ENCODE assay signal across 9 mouse cellular contexts in the genomic region with DNA sequence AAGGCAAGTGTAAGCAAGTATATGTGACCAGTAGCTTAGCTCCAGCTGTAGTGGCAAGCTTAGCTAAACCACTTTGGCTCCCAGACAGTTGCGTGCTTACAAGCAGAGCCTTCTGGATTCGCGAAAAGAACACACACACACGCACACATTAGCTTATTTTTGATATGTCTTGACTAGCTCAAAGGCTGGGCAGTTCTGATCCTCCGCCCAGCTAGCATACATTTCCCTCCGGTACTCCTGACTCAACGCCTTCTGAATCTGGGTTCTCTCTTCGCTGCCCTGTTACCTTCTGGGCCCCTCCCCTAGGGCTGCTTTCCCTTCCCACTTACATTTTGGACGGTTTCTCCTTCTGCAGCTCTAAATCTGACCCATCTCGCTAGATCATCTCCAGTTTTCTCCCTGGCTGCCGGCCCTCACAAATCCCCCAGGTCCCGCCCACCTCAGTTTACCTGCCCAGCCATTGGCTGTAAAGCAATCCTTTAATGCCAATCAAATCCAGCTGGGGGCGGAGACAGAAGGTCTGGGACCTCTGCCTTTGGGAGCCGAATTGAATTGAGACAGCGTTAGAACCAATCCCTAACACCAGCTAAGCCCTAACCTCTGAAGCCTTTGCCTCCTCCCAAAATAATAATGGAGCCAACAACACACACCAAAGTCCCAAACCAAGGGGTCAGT. TPM values are rescaled to one million over a fixed set of nuclear protein-coding genes. Genes with fewer than 3 reads are reported as not detected.
DNase-seq lines count a peak whose midpoint lies in the region; ATAC-seq and TF ChIP-seq lines count a peak whose summit lies in the region.
"Had no signal": no experiment of that assay in that cellular context is flagged by ENCODE, and none has a peak within 500 bp of the region (broad histone marks: within the 10 kb centered on the region; RNA-seq: fewer than 3 reads in every experiment).

No protein-coding gene starts in this region.

- WGBS in heart, embryonic 10.5 days: 7% methylated on average over 15 of the region's 15 CpGs
- WGBS in lung, postnatal 0 days: 6% methylated on average over 15 of the region's 15 CpGs
- 4% methylated on average over 15 of the region's 15 CpGs for WGBS in stomach, postnatal 0 days

- peak; percentile 64 for ATAC-seq in lung, postnatal 0 days
- ATAC-seq in stomach, postnatal 0 days (ENCODE audit: low FRiP score, low TSS enrichment): no peak

- H3K4me1 ChIP-seq in heart, embryonic 10.5 days: peaks cover 37% of the 10 kb centered on the region
- H3K4me1 ChIP-seq in lung, postnatal 0 days (ENCODE audit: insufficient read depth, low read depth, low read length): no peaks in the 10 kb centered on the region
- H3K4me1 ChIP-seq in stomach, postnatal 0 days (replicated peaks; ENCODE audit: control insufficient read depth, insufficient read depth): no peaks in the 10 kb centered on the region

- no peak overlapping the region for H3K9ac ChIP-seq in lung, postnatal 0 days (replicated peaks; ENCODE audit: low read depth)
- no peak overlapping the region for H3K9ac ChIP-seq in stomach, postnatal 0 days (ENCODE audit: low read length)

- TF ChIP-seq EP300 in lung, postnatal 0 days (IDR thresholded peaks at IDR 0.05): no peak
- no peak for TF ChIP-seq EP300 in stomach, postnatal 0 days (optimal IDR thresholded peaks at IDR 0.05)

- H3K27me3 ChIP-seq in heart, embryonic 10.5 days (ENCODE audit: insufficient read depth, poor library complexity, severe bottlenecking): peaks cover 53% of the 10 kb centered on the region
- 0 out of 2 replicates have a peak, but pooled peaks cover 6% of the 10 kb centered on the region for H3K27me3 ChIP-seq in lung, postnatal 0 days (replicated peaks; ENCODE audit: insufficient read depth, low read length)
- H3K27me3 ChIP-seq in stomach, postnatal 0 days (ENCODE audit: control insufficient read depth, insufficient read depth, low read length): no peaks in the 10 kb centered on the region

- peak; percentile 84 for DNase-seq in heart, embryonic 10.5 days (ENCODE audit: low spot score)
- DNase-seq in heart, postnatal 25 days (ENCODE audit: low spot score): no peak
- DNase-seq in cerebellum, adult 18-20 months: peak; percentile 80 to 88
- DNase-seq in forelimb bud, embryonic 11.5 days (ENCODE audit: low read depth, low spot score): peak; percentile 76
- peak; percentile 71 for DNase-seq in kidney, adult 9 months
- DNase-seq in lung, postnatal 0 days (ENCODE audit: low spot score): peak; percentile 75
- peak; percentile 72 for DNase-seq in stomach, postnatal 0 days (ENCODE audit: low spot score)
- DNase-seq in T-cell, adult 2 months (ENCODE audit: low spot score): no peak

- no peak overlapping the region for H3K27ac ChIP-seq in heart, embryonic 10.5 days
- no peak overlapping the region for H3K27ac ChIP-seq in lung, postnatal 0 days (ENCODE audit: low read length)
- H3K27ac ChIP-seq in stomach, postnatal 0 days (replicated peaks): no peak overlapping the region

- H3K9me3 ChIP-seq in heart, embryonic 10.5 days: no peaks in the 10 kb centered on the region
- H3K9me3 ChIP-seq in lung, postnatal 0 days (ENCODE audit: low read length): peaks cover 5% of the 10 kb centered on the region; the same call in 1 of the 2 replicates
- no peaks in the 10 kb centered on the region for H3K9me3 ChIP-seq in stomach, postnatal 0 days (ENCODE audit: control insufficient read depth, low read length)
- H3K9me3 ChIP-seq: G1E had no signal

- peak overlapping the region; percentile 51 for H3K4me3 ChIP-seq in heart, embryonic 10.5 days
- peak overlapping the region; percentile 16 for H3K4me3 ChIP-seq in lung, postnatal 0 days (ENCODE audit: low read depth, low read length)
- H3K4me3 ChIP-seq in stomach, postnatal 0 days (ENCODE audit: low read depth, low read length): peak overlapping the region; percentile 8; the same call in 1 of the 2 replicates

- peak overlapping the region; percentile 46 for H3K4me2 ChIP-seq in lung, postnatal 0 days (replicated peaks; ENCODE audit: low read depth, low read length)
- peak overlapping the region; percentile 39 for H3K4me2 ChIP-seq in stomach, postnatal 0 days (replicated peaks; ENCODE audit: low read depth)

- no peak for TF ChIP-seq CTCF in lung, postnatal 0 days (IDR thresholded peaks at IDR 0.05)
- TF ChIP-seq CTCF in stomach, postnatal 0 days (IDR thresholded peaks at IDR 0.05; ENCODE audit: low read depth): no peak; the same call in 1 of the 2 replicates

- H3K36me3 ChIP-seq in heart, embryonic 10.5 days: no peaks in the 10 kb centered on the region
- no peaks in the 10 kb centered on the region for H3K36me3 ChIP-seq in lung, postnatal 0 days (ENCODE audit: insufficient read depth, low read length)
- H3K36me3 ChIP-seq in stomach, postnatal 0 days (ENCODE audit: control insufficient read depth, insufficient read depth, low read length): no peaks in the 10 kb centered on the region
- H3K36me3 ChIP-seq: G1E had no signal

- intact Hi-C loops in heart, postnatal 25 days (cut with DNase I): no loop called here

RNA-seq across cellular contexts. Expression of gene Slc9a3r1, which starts 11.2 kb away (rescaled TPM):
- polyA plus RNA-seq in heart, embryonic 10.5 days (2016; fragmentation: Nextera tagmentation; extraction: Ambion mirVana): 29.5 and 74.6 TPM in 2 replicates
- 10 to 100 TPM; 10.1 to 12.9 TPM for total RNA-seq in heart, postnatal 25 days (2021)
- polyA plus RNA-seq in lung, postnatal 0 days (2015; fragmentation: Nextera tagmentation; extraction: Ambion mirVana): 56.9 and 71.2 TPM in 2 replicates
- polyA plus RNA-seq in stomach, postnatal 0 days (2015; fragmentation: Nextera tagmentation; extraction: Ambion mirVana): 104 and 109 TPM in 2 replicates

RNA-seq across cellular contexts. Expression of gene Cd300lf, which starts 18.1 kb away (rescaled TPM):
- polyA plus RNA-seq in heart, embryonic 10.5 days (2016; fragmentation: Nextera tagmentation; extraction: Ambion mirVana): 0.08 and 0.27 TPM in 2 replicates
- total RNA-seq in heart, postnatal 25 days (2021): under 1 TPM in 1 of 2 experiments, not detected in 1; 0.28 TPM
- 12.7 and 13.1 TPM in 2 replicates for polyA plus RNA-seq in lung, postnatal 0 days (2015; fragmentation: Nextera tagmentation; extraction: Ambion mirVana)
- 0.36 and 0.47 TPM in 2 replicates for polyA plus RNA-seq in stomach, postnatal 0 days (2015; fragmentation: Nextera tagmentation; extraction: Ambion mirVana)
- polyA plus RNA-seq: G1E had no signal

RNA-seq across cellular contexts. Expression of gene Tmem104, which starts 35.4 kb away (rescaled TPM):
- polyA plus RNA-seq in heart, embryonic 10.5 days (2016; fragmentation: Nextera tagmentation; extraction: Ambion mirVana): 9.6 TPM in 2 replicates
- 10 to 100 TPM; 10.0 to 10.5 TPM for total RNA-seq in heart, postnatal 25 days (2021)
- polyA plus RNA-seq in lung, postnatal 0 days (2015; fragmentation: Nextera tagmentation; extraction: Ambion mirVana): 9.6 and 10.5 TPM in 2 replicates
- polyA plus RNA-seq in stomach, postnatal 0 days (2015; fragmentation: Nextera tagmentation; extraction: Ambion mirVana): 6.3 and 8.2 TPM in 2 replicates

RNA-seq across cellular contexts. Expression of gene Nat9, which starts 35.8 kb away (rescaled TPM):
- polyA plus RNA-seq in heart, embryonic 10.5 days (2016; fragmentation: Nextera tagmentation; extraction: Ambion mirVana): 15.8 and 17.0 TPM in 2 replicates
- total RNA-seq in heart, postnatal 25 days (2021): 10 to 100 TPM; 19.3 to 23.0 TPM
- 30.3 and 30.8 TPM in 2 replicates for polyA plus RNA-seq in lung, postnatal 0 days (2015; fragmentation: Nextera tagmentation; extraction: Ambion mirVana)
- polyA plus RNA-seq in stomach, postnatal 0 days (2015; fragmentation: Nextera tagmentation; extraction: Ambion mirVana): 17.7 and 18.1 TPM in 2 replicates

Comparison
In these comparisons a context has a peak if more than half of its experiments do, and no peak if none do; other contexts are left out.
1. DNase-seq: peak in heart, embryonic 10.5 days (single experiment), cerebellum, adult 18-20 months (2 of 2), forelimb bud, embryonic 11.5 days (single experiment), kidney, adult 9 months (single experiment), lung, postnatal 0 days (single experiment) and stomach, postnatal 0 days (single experiment); none in heart, postnatal 25 days (single experiment) and T-cell, adult 2 months (single experiment).
2. Peak in every context shown above with its lines, with median percentiles within 50 percentile points of each other: H3K4me3 ChIP-seq.